Mouse (Mus musculus) heart, embryonic 16.5 days (tissue): ENCODE measurements around the gene Jph4. TPM values are rescaled to one million over a fixed set of nuclear protein-coding genes. Genes with fewer than 3 reads are reported as not detected.

Experiments
- ATAC-seq: fragments of 200-750 bp; cut with Nextera tagmentation; replicated peaks from 2 replicates; pipeline ENCODE4 v1.8.0; 2017; ENCODE audit warnings: moderate number of reproducible peaks; ENCODE audit not compliant: insufficient read depth, low FRiP score; ENCODE audit errors: extremely low read depth
- H3K27ac ChIP-seq: fragments of 300-500 bp; sonication (generic); 2 replicates; pipeline ENCODE4 v1.5.1; 2014; ENCODE audit warnings: mild to moderate bottlenecking, low read length, control low read depth, moderate library complexity
- H3K27me3 ChIP-seq: fragments of 300-500 bp; sonication (generic); 2 replicates; pipeline ENCODE4 v1.6.1; 2014; ENCODE audit warnings: low read length, mixed read lengths; ENCODE audit not compliant: control insufficient read depth, insufficient read depth
- H3K36me3 ChIP-seq: fragments of 300-500 bp; sonication (generic); 2 replicates; pipeline ENCODE4 v1.6.1; 2014; ENCODE audit not compliant: control insufficient read depth, insufficient read depth
- H3K4me1 ChIP-seq: fragments of 300-500 bp; sonication (generic); 2 replicates; pipeline ENCODE4 v1.6.1; 2014; ENCODE audit warnings: low read length, mixed read lengths; ENCODE audit not compliant: control insufficient read depth, insufficient read depth
- H3K4me2 ChIP-seq: fragments of 300-500 bp; sonication (generic); 2 replicates; pipeline ENCODE4 v1.6.1; 2014; ENCODE audit warnings: low read depth, mild to moderate bottlenecking, control low read depth, low read length
- H3K4me3 ChIP-seq: fragments of 300-500 bp; sonication (generic); 2 replicates; pipeline ENCODE4 v1.5.1; 2014; ENCODE audit warnings: mild to moderate bottlenecking, control low read depth, low read length
- H3K9ac ChIP-seq: fragments of 300-500 bp; sonication (generic); 2 replicates; pipeline ENCODE4 v1.6.1; 2014; ENCODE audit warnings: low read length, control low read depth
- H3K9me3 ChIP-seq: fragments of 300-500 bp; sonication (generic); replicated peaks from 2 replicates; pipeline ENCODE4 v1.6.1; 2016; ENCODE audit warnings: low read length; ENCODE audit not compliant: control insufficient read depth
- WGBS: fragments of 180-500 bp; shearing (Covaris S2); extraction: QIAGEN DNeasy Blood & Tissue Kit; methylation state at CpG from one replicate; pipeline ENCODE4 v1.1.7; 2014; 5-methylcytosine and 5-hydroxymethylcytosine counted together
- polyA plus RNA-seq: library from polyadenylated mRNA; unstranded; fragments of >200 nt; fragmentation: Nextera tagmentation; extraction: Ambion mirVana; gene quantifications from 2 replicates; pipeline ENCODE4 v1.2.1, GENCODE M21; 2015

Jph4 gene
- polyA plus RNA-seq, 1 experiment from 2014 or later = 0.25 TPM

DNA sequence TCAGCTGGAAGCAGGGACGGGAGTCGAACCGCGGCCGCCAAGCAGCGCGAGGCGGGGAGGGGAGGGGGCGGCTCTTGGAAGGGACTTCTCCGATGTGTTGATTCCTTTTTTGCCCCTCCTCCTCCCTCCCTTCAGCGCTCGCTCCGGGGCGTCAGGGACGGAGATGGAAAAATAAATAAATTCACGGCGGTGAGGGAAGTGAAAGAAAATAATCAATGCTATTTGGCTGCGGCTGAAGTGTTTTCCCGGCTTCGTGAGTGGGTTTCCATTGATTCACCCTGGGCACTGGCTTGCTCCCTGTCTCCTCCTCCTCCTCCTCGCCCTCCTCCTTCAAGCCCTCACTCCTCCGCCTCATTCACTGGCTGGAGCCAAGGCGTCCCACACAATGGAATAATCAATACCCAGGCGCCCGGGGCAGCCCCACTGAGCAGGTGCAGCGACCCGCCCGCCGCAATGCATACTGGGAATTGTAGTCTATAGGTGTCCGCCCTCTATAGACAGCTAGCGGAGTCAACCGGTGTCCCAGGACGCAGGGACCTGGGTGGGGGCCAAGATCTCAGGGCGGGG is 24.6 kb downstream of the Jph4 start, which contains the start of gene Zfhx2:
TSS of gene Zfhx2 (minus strand) at position 314 of the 567 bp plus-strand sequence.
- H3K4me3 ChIP-seq = peak within 1 kb of the TSS; percentile 77
- no peaks in the 10 kb centered on the region for H3K9me3 ChIP-seq
- H3K27ac ChIP-seq = peak within 1 kb of the TSS; percentile 73
- peaks cover 38% of the 10 kb centered on the region for H3K4me1 ChIP-seq
- WGBS = under 1% methylated on average over 34 of the region's 34 CpGs
- H3K4me2 ChIP-seq = peak within 1 kb of the TSS; percentile 93
- H3K27me3 ChIP-seq = no peaks in the 10 kb centered on the region
- peak; percentile 80 for ATAC-seq
- no peaks in the 10 kb centered on the region for H3K36me3 ChIP-seq
- H3K9ac ChIP-seq = peak within 1 kb of the TSS; percentile 80

DNA sequence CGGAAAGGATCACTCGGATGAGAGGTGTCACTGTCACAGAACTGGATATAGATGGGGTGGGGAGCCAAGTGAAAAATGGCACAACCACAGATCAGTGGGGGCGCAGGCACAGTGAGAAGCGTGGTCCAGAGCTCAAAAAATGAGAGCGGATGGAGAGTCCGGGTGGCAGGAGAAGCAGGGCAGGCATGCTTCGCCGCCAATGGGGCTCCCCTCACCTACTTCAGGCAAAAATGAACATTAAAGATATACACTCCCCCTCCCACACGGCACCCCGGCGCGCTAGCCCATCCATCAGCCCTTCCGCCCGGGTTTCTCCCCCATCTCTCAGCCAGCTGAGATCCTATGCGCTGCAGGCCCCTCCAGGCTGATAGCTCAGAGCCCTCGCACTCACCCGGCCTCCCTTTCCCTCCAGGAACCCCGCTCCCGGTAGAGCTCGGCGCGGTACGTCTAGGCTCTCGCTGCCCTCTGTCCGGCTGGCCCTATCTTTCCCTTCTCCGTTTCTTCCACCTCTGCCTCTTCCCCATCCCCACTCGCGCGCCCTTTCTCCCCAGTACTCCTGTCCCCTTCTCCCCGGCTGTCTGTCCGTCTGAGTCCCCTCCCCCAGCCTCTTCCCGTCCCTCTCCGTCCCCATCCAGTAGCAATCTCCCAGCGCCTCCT is 25.4 kb downstream of the Jph4 start:
- WGBS = 5% methylated on average over 33 of the region's 34 CpGs
- Histone ChIP-seq H3K4me1 (peaks cover 35% of the 10 kb centered on the region), H3K9me3 (no peaks in the 10 kb centered on the region), H3K9ac (peak overlapping the region; percentile 80), H3K4me3 (peak overlapping the region; percentile 77), H3K4me2 (peak overlapping the region; percentile 93), H3K27me3 (no peaks in the 10 kb centered on the region), H3K27ac (no peak overlapping the region; the same call in 1 of the 2 replicates), H3K36me3 (no peaks in the 10 kb centered on the region)
- no peak for ATAC-seq

DNA sequence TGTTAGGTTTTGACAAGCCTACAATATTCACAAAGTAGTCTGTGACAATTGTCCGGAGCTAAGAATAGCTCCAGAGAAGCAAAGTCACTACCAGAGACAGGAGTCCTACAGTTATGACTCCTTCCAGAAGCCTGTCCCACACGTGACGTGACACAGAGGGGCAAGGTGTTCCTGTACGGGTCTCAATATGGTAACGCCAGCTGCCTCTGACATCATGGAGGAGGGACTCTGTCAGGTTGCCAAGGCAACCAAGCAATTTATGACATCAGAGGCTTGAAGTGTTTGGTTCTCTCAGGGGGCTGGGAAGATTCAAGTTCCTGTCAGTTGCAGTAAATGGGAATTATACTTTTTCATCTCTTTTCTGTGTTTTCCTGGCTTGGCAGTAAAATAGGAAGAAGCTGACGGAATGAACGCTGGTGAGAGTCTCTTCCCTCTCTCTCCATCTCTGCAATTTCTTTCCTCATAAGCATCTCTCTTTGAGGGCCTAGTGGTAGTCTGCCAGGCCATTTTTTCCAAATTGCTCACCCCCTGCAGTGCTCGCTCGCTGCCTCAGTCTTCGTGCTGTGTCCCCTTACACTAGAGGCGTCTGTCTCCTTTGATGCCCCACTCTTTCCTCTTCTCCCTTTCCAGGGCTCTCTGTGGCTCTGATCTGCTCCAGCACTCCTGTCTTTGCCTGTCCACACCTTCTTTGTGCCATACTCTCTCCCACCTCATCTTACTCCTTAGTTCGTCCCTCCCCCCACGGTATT is 27.4 kb downstream of the Jph4 start:
- Histone ChIP-seq H3K9ac (no peak overlapping the region), H3K27ac (peak overlapping the region; percentile 46; the same call in 1 of the 2 replicates), H3K4me1 (peaks cover 32% of the 10 kb centered on the region), H3K4me3 (no peak overlapping the region), H3K4me2 (0 out of 2 replicates have a peak overlapping the region, but pooled peaks have one; percentile 5), H3K9me3 (no peaks in the 10 kb centered on the region), H3K36me3 (no peaks in the 10 kb centered on the region), H3K27me3 (no peaks in the 10 kb centered on the region)
- no peak for ATAC-seq
- WGBS = 50% methylated on average over 13 of the region's 13 CpGs

DNA sequence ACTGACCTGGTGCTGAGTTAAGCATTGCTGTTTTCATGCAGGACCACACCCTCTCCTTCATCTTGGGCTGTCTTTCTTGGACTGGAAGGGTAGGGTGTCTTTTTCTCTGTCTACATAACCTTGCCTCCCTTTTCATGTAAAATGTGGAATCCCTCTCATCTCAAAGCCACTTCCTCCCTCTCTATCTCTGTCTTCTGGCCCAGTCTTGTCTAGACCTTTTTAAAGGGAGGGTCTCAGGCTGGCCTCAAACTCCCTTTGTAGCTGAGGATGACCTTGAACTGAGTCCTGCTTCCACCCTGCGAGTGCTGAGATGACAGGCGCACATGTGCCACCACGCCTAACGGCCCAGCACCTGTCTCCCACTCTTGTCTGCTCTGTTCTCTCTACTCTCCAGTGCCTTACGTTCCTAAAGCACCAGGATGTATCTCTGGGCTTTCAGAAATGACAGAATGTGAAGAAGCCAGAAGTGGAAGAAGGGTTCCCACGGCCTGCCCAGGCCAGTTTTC is 30.7 kb downstream of the Jph4 start:
- Histone ChIP-seq H3K9me3 (no peaks in the 10 kb centered on the region), H3K27me3 (no peaks in the 10 kb centered on the region), H3K4me3 (no peak overlapping the region), H3K27ac (no peak overlapping the region), H3K4me2 (no peak overlapping the region), H3K36me3 (no peaks in the 10 kb centered on the region), H3K4me1 (peaks cover 29% of the 10 kb centered on the region), H3K9ac (no peak overlapping the region)
- WGBS = 73% methylated on average over 6 of the region's 6 CpGs
- ATAC-seq = no peak

DNA sequence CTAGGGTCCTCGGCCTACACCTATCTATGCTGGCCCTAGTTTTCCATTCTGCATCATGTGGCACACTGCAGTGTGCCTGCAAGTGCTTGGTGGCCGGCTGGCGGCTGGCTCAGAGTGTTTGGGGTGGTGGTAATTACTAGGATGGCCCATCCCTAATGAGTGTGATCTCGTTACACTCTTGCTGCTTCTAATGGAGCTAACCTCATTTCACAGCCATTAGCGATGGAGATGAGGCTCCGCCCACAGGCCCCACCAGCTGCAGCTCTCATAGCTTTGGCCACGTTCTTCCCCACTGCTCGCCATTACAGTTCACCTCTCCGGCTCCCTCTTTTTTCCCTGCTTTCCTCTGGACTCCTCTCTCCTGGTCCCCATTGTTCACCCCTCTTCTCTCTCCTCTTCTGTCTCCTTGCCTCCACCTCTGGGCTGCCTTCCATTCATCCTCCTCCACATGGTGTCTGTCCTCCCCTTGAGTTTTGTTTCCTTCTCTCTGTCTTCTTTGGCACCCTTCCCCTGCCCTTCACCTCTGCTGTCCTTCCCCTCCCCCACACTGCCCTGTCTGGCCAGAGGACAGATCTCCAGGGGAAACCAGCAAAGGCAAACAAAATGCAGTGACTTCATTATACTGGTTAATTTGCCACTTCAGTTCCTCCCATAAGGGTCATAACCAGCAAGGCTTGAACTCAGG is 31.3 kb downstream of the Jph4 start:
- H3K9ac ChIP-seq = no peak overlapping the region
- no peak for ATAC-seq
- H3K4me1 ChIP-seq = peaks cover 26% of the 10 kb centered on the region
- no peaks in the 10 kb centered on the region for H3K36me3 ChIP-seq
- no peaks in the 10 kb centered on the region for H3K27me3 ChIP-seq
- H3K27ac ChIP-seq = no peak overlapping the region
- H3K9me3 ChIP-seq = no peaks in the 10 kb centered on the region
- 60% methylated on average over 9 of the region's 9 CpGs for WGBS
- no peak overlapping the region for H3K4me2 ChIP-seq
- no peak overlapping the region for H3K4me3 ChIP-seq

DNA sequence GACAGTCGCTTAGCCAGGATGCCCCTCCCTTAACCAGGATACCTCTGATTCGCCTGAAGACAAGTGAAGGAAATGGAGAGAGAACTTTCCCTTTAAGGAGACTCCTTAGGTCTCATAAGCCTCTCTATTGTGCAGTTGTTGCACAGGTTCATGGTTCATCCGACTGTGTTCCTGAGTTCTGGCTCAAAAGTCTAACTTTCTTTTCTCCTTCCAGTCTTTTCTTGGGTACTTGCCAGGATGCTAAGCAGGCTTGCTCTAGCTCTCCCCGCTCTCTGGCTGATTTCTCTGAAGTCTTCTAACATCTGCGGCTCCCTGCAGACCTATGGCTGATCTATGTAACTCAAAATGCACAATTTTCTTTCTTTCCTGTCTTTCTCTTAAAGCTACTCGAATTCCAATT is 33.3 kb downstream of the Jph4 start:
- Histone ChIP-seq H3K4me1 (peaks cover 24% of the 10 kb centered on the region), H3K9ac (no peak overlapping the region), H3K27me3 (0 out of 2 replicates have a peak, but pooled peaks cover 4% of the 10 kb centered on the region), H3K4me2 (no peak overlapping the region), H3K27ac (no peak overlapping the region), H3K36me3 (no peaks in the 10 kb centered on the region), H3K4me3 (no peak overlapping the region), H3K9me3 (no peaks in the 10 kb centered on the region)
- 57% methylated on average over 6 of the region's 6 CpGs for WGBS
- ATAC-seq = no peak

DNA sequence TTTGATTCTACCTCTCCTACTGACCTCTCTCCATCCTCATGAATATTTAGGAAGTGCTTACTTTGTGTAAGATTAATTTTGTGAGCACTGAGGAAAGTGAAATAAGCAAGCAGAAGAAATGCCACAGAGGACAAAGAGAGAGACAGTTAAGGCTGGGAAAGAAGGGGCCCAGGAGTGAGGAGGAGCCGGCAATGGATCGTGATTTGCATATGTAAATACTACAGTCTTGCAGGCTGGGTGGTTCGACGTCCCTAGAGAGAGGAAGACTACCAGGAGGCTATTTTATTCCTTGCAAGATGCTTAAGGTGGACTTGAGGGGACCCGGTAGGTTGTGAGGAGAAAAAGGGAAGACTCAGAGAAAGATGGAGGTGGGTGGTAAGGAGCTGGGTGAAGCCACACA is 35.6 kb downstream of the Jph4 start:
- Histone ChIP-seq H3K9ac (no peak overlapping the region), H3K36me3 (no peaks in the 10 kb centered on the region), H3K27ac (no peak overlapping the region), H3K4me1 (peaks cover 20% of the 10 kb centered on the region), H3K27me3 (peaks cover 14% of the 10 kb centered on the region), H3K4me2 (no peak overlapping the region), H3K9me3 (no peaks in the 10 kb centered on the region), H3K4me3 (no peak overlapping the region)
- no peak for ATAC-seq
- WGBS = 35% methylated on average over 5 of the region's 5 CpGs

DNA sequence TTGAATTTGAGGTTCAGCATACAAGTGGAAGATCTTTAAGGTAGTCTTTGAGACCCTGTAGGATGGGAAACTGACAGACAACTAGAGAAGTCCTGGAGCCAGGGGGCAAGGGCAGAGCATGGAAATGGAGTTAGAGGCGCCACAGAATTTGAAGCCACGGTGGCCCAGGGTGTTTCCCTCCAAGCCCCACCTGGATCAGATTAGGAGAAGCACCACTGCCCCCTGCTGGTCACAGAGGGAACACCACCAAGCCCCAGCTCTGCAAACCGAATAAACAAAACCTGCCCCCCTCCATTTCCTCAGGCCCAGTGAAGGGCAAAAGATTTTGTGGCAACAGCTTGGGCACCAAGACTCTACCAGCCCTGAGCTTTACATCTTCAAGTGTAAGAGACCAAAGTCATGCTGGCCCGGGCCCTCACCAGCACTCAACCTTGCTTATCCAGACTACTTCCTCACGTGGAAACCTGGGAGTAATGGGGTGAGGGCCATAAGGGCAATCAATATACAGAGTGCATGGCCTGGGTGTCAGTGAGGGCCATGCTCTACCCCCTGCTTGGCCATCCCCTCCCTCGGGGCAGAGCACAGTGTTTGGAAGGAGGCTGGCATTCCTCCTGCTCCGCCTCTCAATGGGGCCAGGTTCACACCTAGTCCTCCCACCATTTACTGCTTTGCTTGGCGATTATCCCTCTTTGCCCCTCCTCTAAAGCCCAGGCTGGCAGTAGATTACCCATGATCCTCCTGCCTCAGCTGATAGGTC is 37.3 kb downstream of the Jph4 start:
- 26% methylated on average over 8 of the region's 8 CpGs for WGBS
- Histone ChIP-seq H3K4me3 (no peak overlapping the region; the same call in 1 of the 2 replicates), H3K9ac (0 out of 2 replicates have a peak overlapping the region, but pooled peaks have one; percentile 1), H3K36me3 (no peaks in the 10 kb centered on the region), H3K4me1 (peaks cover 15% of the 10 kb centered on the region), H3K4me2 (peak overlapping the region; percentile 49), H3K27me3 (peaks cover 14% of the 10 kb centered on the region), H3K9me3 (no peaks in the 10 kb centered on the region), H3K27ac (no peak overlapping the region)
- ATAC-seq = 0 out of 2 replicates have a peak, but pooled peaks have one; percentile 35
